In the genomic region with DNA sequence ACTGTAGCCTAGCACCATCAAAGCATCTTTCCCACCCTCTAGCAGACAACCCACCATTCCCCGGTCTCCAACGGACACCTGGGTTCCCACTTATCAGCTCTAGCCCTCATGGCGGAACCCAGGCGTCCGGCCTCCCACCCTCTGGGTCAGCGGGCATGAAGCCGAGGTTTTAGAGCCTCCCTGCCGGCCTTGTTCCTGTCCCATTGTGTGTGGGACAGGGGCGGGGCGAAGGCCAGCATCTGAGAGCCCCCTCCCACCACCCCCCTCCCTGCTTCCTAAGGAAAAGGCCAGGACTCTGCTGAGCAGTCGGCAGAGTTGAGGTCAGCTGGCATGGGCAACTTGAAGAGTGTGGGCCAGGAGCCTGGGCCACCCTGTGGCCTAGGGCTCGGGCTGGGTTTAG, we compare ENCODE assay signal across 8 mouse cellular contexts. TPM values are rescaled to one million over a fixed set of nuclear protein-coding genes. Genes with fewer than 3 reads are reported as not detected.
DNase-seq lines count a peak whose midpoint lies in the region; ATAC-seq lines count a peak whose summit lies in the region.

A gene (plus strand): TSS at position 303 of the 400 bp plus-strand sequence.

- no peak within 1 kb of the TSS for H3K9ac ChIP-seq in midbrain, embryonic 15.5 days
- H3K9ac ChIP-seq in midbrain, embryonic 14.5 days (replicated peaks; ENCODE audit: low read length), result no peak within 1 kb of the TSS
- peak within 1 kb of the TSS; percentile 58 for H3K9ac ChIP-seq in heart, embryonic 11.5 days (ENCODE audit: low read depth, low read length)
- H3K9ac ChIP-seq in kidney, embryonic 15.5 days, result no peak within 1 kb of the TSS

- no peak for ATAC-seq in midbrain, embryonic 15.5 days (replicated peaks)
- no peak for ATAC-seq in midbrain, embryonic 14.5 days (ENCODE audit: low FRiP score, low TSS enrichment)
- ATAC-seq in heart, embryonic 11.5 days (replicated peaks; ENCODE audit: insufficient number of reproducible peaks, low FRiP score, low TSS enrichment), result peak; percentile 25; the same call in 1 of the 2 replicates
- no peak for ATAC-seq in kidney, embryonic 15.5 days (replicated peaks; ENCODE audit: low FRiP score)
- no peak for ATAC-seq in megakaryocyte, adult 5-6 weeks (ENCODE audit: poor library complexity, severe bottlenecking)

- peaks cover 7% of the 10 kb centered on the region for H3K4me1 ChIP-seq in midbrain, embryonic 15.5 days
- H3K4me1 ChIP-seq in midbrain, embryonic 14.5 days (ENCODE audit: control insufficient read depth, insufficient read depth, low read length), result no peaks in the 10 kb centered on the region
- peaks cover 12% of the 10 kb centered on the region for H3K4me1 ChIP-seq in heart, embryonic 11.5 days (ENCODE audit: control insufficient read depth, insufficient read depth, low read length)
- peaks cover 10% of the 10 kb centered on the region for H3K4me1 ChIP-seq in kidney, embryonic 15.5 days

- H3K36me3 ChIP-seq in midbrain, embryonic 15.5 days (replicated peaks), result no peaks in the 10 kb centered on the region
- no peaks in the 10 kb centered on the region for H3K36me3 ChIP-seq in midbrain, embryonic 14.5 days (ENCODE audit: control insufficient read depth, insufficient read depth, low read length)
- no peaks in the 10 kb centered on the region; the same call in 1 of the 2 replicates for H3K36me3 ChIP-seq in heart, embryonic 11.5 days (ENCODE audit: control insufficient read depth, insufficient read depth, low read length)
- no peaks in the 10 kb centered on the region for H3K36me3 ChIP-seq in kidney, embryonic 15.5 days

- H3K27ac ChIP-seq in midbrain, embryonic 15.5 days, result no peak within 1 kb of the TSS
- H3K27ac ChIP-seq in midbrain, embryonic 14.5 days (replicated peaks; ENCODE audit: low read depth, low read length), result no peak within 1 kb of the TSS
- H3K27ac ChIP-seq in heart, embryonic 11.5 days (ENCODE audit: low read depth, low read length), result peak within 1 kb of the TSS; percentile 82
- H3K27ac ChIP-seq in kidney, embryonic 15.5 days, result peak within 1 kb of the TSS; percentile 62

- no peaks in the 10 kb centered on the region for H3K27me3 ChIP-seq in midbrain, embryonic 15.5 days (replicated peaks)
- no peaks in the 10 kb centered on the region for H3K27me3 ChIP-seq in midbrain, embryonic 14.5 days (ENCODE audit: control insufficient read depth, insufficient read depth, low read length)
- no peaks in the 10 kb centered on the region for H3K27me3 ChIP-seq in heart, embryonic 11.5 days (ENCODE audit: control insufficient read depth, insufficient read depth, low read length)
- no peaks in the 10 kb centered on the region for H3K27me3 ChIP-seq in kidney, embryonic 15.5 days

- WGBS in midbrain, embryonic 15.5 days, result 28% methylated on average over 12 of the region's 12 CpGs
- 31% methylated on average over 12 of the region's 12 CpGs for WGBS in midbrain, embryonic 14.5 days
- WGBS in heart, embryonic 11.5 days (ENCODE audit: insufficient replicate concordance), result 48% methylated on average over 12 of the region's 12 CpGs
- 59% methylated on average over 12 of the region's 12 CpGs for WGBS in kidney, embryonic 15.5 days

- H3K4me2 ChIP-seq in midbrain, embryonic 15.5 days, result no peak within 1 kb of the TSS
- H3K4me2 ChIP-seq in midbrain, embryonic 14.5 days (ENCODE audit: low read length), result no peak within 1 kb of the TSS
- peak within 1 kb of the TSS; percentile 58 for H3K4me2 ChIP-seq in heart, embryonic 11.5 days
- peak within 1 kb of the TSS; percentile 44 for H3K4me2 ChIP-seq in kidney, embryonic 15.5 days

- no peak within 1 kb of the TSS for H3K4me3 ChIP-seq in midbrain, embryonic 15.5 days
- no peak within 1 kb of the TSS for H3K4me3 ChIP-seq in midbrain, embryonic 14.5 days (replicated peaks; ENCODE audit: low read depth, low read length)
- peak within 1 kb of the TSS; percentile 37 for H3K4me3 ChIP-seq in heart, embryonic 11.5 days (ENCODE audit: low read depth, low read length)
- peak within 1 kb of the TSS; percentile 33 for H3K4me3 ChIP-seq in kidney, embryonic 15.5 days (replicated peaks)

- no peaks in the 10 kb centered on the region for H3K9me3 ChIP-seq in midbrain, embryonic 15.5 days
- no peaks in the 10 kb centered on the region for H3K9me3 ChIP-seq in midbrain, embryonic 14.5 days (ENCODE audit: control insufficient read depth, low read length)
- no peaks in the 10 kb centered on the region for H3K9me3 ChIP-seq in heart, embryonic 11.5 days (replicated peaks; ENCODE audit: control insufficient read depth, low read length)
- H3K9me3 ChIP-seq in kidney, embryonic 15.5 days (replicated peaks), result no peaks in the 10 kb centered on the region

- DNase-seq in midbrain, embryonic 14.5 days, result no peak
- peak; percentile 67 to 83 for DNase-seq in lung, postnatal 4 days
- DNase-seq in right cerebral cortex, postnatal 36 days (ENCODE audit: low spot score in 2 of 2), result no peak
- no peak for DNase-seq in cerebellum, postnatal 4 days (ENCODE audit: low spot score in 2 of 2)

RNA-seq across cellular contexts. Expression of the gene that starts here (rescaled TPM):
- 10.9 and 11.9 TPM in 2 replicates for polyA plus RNA-seq in midbrain, embryonic 15.5 days (2015; fragmentation: Nextera tagmentation; extraction: Ambion mirVana)
- 5.1 and 7.0 TPM in 2 replicates for polyA plus RNA-seq in midbrain, embryonic 14.5 days (2014; fragmentation: Nextera tagmentation; extraction: Ambion mirVana)
- polyA plus RNA-seq in heart, embryonic 11.5 days (2014; fragmentation: Nextera tagmentation; extraction: Ambion mirVana), result 21.5 and 30.4 TPM in 2 replicates
- polyA plus RNA-seq in kidney, embryonic 15.5 days (2015; fragmentation: Nextera tagmentation; extraction: Ambion mirVana), result 15.4 and 18.4 TPM in 2 replicates
- 0.05 and 0.25 TPM in 2 replicates for total RNA-seq in megakaryocyte, adult 5-6 weeks (2015)
- 0.16 and 0.29 TPM in 2 replicates for total RNA-seq in megakaryocyte, adult 5-6 weeks (2017)

Comparison
In these comparisons a context has a peak if more than half of its experiments do, and no peak if none do; other contexts are left out.
1. H3K27ac ChIP-seq: peak in heart, embryonic 11.5 days (single experiment) and kidney, embryonic 15.5 days (single experiment); none in midbrain, embryonic 15.5 days (single experiment) and midbrain, embryonic 14.5 days (single experiment).
2. H3K4me2 ChIP-seq: peak in heart, embryonic 11.5 days (single experiment) and kidney, embryonic 15.5 days (single experiment); none in midbrain, embryonic 15.5 days (single experiment) and midbrain, embryonic 14.5 days (single experiment).
3. H3K4me3 ChIP-seq: peak in heart, embryonic 11.5 days (single experiment) and kidney, embryonic 15.5 days (single experiment); none in midbrain, embryonic 15.5 days (single experiment) and midbrain, embryonic 14.5 days (single experiment).
4. DNase-seq: peak in lung, postnatal 4 days (2 of 2); none in midbrain, embryonic 14.5 days (single experiment), right cerebral cortex, postnatal 36 days (0 of 2) and cerebellum, postnatal 4 days (0 of 2).